Mouse (Mus musculus) kidney, embryonic 15.5 days (tissue): ENCODE results near the gene Tgfbr2. TPM values are rescaled to one million over a fixed set of nuclear protein-coding genes. Genes with fewer than 3 reads are reported as not detected.

ENCODE experiments used
- ATAC-seq: fragments of 200-750 bp; cut with Nextera tagmentation; replicated peaks from 2 replicates; pipeline ENCODE4 v1.8.0; 2017; ENCODE audit warnings: moderate TSS enrichment; ENCODE audit not compliant: low FRiP score
- H3K27ac ChIP-seq: fragments of 300-500 bp; sonication (generic); 2 replicates; pipeline ENCODE4 v1.5.1; 2015; ENCODE audit warnings: mild to moderate bottlenecking, inconsistent platforms
- H3K27me3 ChIP-seq: fragments of 300-500 bp; sonication (generic); 2 replicates; pipeline ENCODE4 v1.6.1; 2015; ENCODE audit warnings: inconsistent platforms
- H3K36me3 ChIP-seq: fragments of 300-500 bp; sonication (generic); 2 replicates; pipeline ENCODE4 v1.6.1; 2015; ENCODE audit warnings: inconsistent platforms
- H3K4me1 ChIP-seq: fragments of 300-500 bp; sonication (generic); 2 replicates; pipeline ENCODE4 v1.6.1; 2015; ENCODE audit warnings: inconsistent platforms
- H3K4me2 ChIP-seq: fragments of 300-500 bp; sonication (generic); 2 replicates; pipeline ENCODE4 v1.6.1; 2015; ENCODE audit warnings: moderate library complexity, mild to moderate bottlenecking, inconsistent platforms
- H3K4me3 ChIP-seq: fragments of 300-500 bp; sonication (generic); replicated peaks from 2 replicates; pipeline ENCODE4 v1.5.1; 2015; ENCODE audit warnings: mild to moderate bottlenecking, inconsistent platforms
- H3K9ac ChIP-seq: fragments of 300-500 bp; sonication (generic); 2 replicates; pipeline ENCODE4 v1.6.1; 2015; ENCODE audit warnings: mild to moderate bottlenecking, inconsistent platforms
- H3K9me3 ChIP-seq: fragments of 300-500 bp; sonication (generic); replicated peaks from 2 replicates; pipeline ENCODE4 v1.6.1; 2016; ENCODE audit warnings: inconsistent platforms
- WGBS: fragments of 180-500 bp; shearing (Covaris S2); methylation state at CpG from one replicate; pipeline ENCODE4 v1.1.7; 2015; ENCODE audit warnings: mixed read lengths; 5-methylcytosine and 5-hydroxymethylcytosine counted together
- polyA plus RNA-seq: library from polyadenylated mRNA; unstranded; fragments of >200 nt; fragmentation: Nextera tagmentation; extraction: Ambion mirVana; gene quantifications from 2 replicates; pipeline ENCODE4 v1.2.1, GENCODE M21; 2015

Gene Tgfbr2
- polyA plus RNA-seq, 1 experiment from 2014 or later: 31.5 TPM

DNA sequence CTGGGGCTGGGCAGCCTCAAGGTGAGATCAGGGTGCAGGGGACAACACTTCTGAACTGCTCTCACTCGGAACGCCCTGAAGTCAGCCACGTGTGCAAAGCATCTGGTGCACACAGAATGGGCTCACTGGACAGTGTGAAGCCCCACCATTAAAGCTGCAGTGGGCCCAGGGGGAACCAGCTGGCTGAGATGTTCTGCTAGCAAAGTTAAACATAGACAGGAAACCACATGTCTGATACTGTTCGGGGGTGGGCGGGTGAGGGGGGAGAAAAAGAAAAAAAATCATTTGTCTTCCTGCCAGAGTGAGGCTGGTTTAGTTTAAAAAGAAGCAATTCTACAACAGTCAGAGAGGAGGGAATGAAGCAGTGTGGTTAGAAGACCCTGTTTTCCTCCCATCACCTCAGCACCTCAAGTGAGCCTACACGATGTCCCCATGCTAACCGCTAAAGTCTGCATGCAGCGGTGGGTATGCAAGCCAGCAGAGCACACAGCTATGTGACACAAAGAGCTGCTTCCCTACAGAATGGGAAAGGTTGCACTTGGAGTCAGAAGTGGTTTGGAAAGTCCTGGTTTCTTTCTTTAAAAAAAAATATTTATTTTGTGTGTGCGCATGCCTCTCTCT, 52.1 kb downstream of the Tgfbr2 start:
- peaks cover 33% of the 10 kb centered on the region for H3K4me1 ChIP-seq
- H3K4me3 ChIP-seq: no peak overlapping the region
- peaks cover 54% of the 10 kb centered on the region for H3K36me3 ChIP-seq
- WGBS: 32% methylated on average over 9 of the region's 9 CpGs
- H3K27ac ChIP-seq: peak overlapping the region; percentile 79
- no peaks in the 10 kb centered on the region for H3K9me3 ChIP-seq
- no peaks in the 10 kb centered on the region for H3K27me3 ChIP-seq
- no peak overlapping the region for H3K4me2 ChIP-seq
- ATAC-seq: peak; percentile 65
- H3K9ac ChIP-seq: no peak overlapping the region

DNA sequence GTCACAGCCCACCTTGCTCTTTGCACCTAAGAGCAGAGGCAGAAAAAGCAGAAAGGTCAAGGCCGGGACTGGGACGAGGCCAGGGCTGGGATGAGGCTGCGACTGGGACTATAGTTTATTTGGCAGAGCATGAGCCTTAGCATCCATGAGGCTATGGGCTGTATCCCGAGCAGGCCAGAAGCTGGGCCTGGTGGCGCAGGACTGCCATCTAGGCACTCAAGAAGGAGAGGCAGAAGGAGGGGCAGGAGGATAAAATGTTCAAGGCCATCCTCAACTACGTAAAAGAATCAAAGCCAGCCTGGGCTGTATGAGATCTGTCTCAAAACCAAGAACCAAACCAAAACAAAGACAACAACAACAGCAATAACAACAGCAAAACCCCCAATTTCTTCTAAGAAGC, 52.6 kb downstream of the Tgfbr2 start:
- Histone ChIP-seq H3K4me1 (peaks cover 33% of the 10 kb centered on the region), H3K4me3 (no peak overlapping the region), H3K27ac (peak overlapping the region; percentile 79), H3K36me3 (peaks cover 51% of the 10 kb centered on the region), H3K27me3 (no peaks in the 10 kb centered on the region), H3K9ac (no peak overlapping the region), H3K4me2 (no peak overlapping the region), H3K9me3 (no peaks in the 10 kb centered on the region)
- 71% methylated on average over 6 of the region's 6 CpGs for WGBS
- ATAC-seq: no peak

DNA sequence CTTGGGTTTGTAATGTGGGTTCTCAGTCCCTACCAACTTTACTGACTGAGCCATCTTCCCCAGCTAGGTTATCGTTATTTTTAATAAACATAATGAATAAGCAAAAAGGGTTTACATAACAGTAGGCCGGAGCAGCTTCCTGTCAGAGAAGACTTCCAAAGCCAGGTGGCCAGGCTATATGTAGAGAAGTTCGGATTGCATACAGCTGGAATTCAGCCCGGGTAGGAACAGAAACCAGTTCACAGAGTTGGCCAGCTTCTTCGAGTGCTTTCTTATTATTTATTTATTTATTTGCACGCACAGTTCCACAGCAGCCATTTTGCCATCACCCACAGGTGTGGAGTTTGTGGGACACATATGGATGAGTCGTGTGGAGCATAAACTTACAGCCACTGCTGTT, 53.7 kb downstream of the Tgfbr2 start:
- H3K27ac ChIP-seq: no peak overlapping the region
- no peak for ATAC-seq
- H3K4me2 ChIP-seq: no peak overlapping the region
- peaks cover 32% of the 10 kb centered on the region for H3K4me1 ChIP-seq
- no peaks in the 10 kb centered on the region for H3K9me3 ChIP-seq
- H3K27me3 ChIP-seq: no peaks in the 10 kb centered on the region
- H3K9ac ChIP-seq: no peak overlapping the region
- 85% methylated on average over 7 of the region's 7 CpGs for WGBS
- H3K4me3 ChIP-seq: no peak overlapping the region
- peaks cover 50% of the 10 kb centered on the region for H3K36me3 ChIP-seq

DNA sequence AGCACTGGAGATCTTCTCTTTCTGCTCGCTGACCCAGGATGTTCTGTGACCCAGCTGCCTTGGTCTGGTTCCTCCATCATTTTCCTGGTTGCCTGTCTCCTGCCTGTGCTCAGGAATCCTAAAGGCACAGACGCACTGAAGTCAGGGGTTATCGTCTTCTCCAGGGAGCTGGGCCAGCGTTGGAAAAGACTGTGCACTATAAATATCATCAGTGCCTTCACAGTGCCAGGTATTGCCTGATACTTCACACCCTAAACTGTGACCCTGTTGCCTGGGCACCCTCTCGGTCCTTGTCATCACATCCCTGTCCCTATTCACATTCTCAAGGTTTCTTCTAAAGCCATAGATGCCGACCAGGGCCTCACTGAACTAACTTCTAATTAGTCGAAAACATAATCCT, 55.2 kb downstream of the Tgfbr2 start:
- Histone ChIP-seq H3K9ac (no peak overlapping the region), H3K27ac (peak overlapping the region; percentile 70), H3K4me1 (peaks cover 30% of the 10 kb centered on the region), H3K4me2 (no peak overlapping the region), H3K4me3 (no peak overlapping the region), H3K36me3 (peaks cover 43% of the 10 kb centered on the region), H3K27me3 (no peaks in the 10 kb centered on the region), H3K9me3 (no peaks in the 10 kb centered on the region)
- ATAC-seq: no peak
- 82% methylated on average over 7 of the region's 7 CpGs for WGBS

DNA sequence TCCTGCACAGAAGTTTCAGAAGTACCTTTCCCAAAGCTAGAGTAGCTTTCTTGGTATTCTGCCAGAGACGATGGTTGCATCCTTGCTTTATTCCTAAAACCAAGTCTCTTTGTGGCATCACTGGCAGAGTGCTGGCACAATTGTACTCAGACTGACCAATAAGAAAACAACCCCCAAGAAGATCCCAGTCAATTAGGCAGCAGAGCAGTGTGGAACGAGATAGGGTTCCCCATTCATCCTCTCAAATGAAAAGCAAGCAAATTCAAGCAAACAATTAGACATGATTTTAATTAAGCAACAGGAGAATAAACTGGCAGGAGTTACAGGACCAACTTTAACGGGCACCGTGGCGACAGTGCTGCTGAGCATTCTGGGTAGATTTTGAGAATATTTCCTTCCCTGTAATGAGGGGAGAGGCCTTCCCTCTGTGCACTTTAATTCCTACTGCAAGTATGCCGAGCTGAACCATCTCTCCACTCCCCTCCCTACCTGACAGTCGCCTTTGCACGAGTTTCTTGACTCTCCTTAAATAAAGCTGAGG, 56.8 kb downstream of the Tgfbr2 start:
- Histone ChIP-seq H3K4me3 (no peak overlapping the region), H3K27me3 (no peaks in the 10 kb centered on the region), H3K27ac (no peak overlapping the region), H3K36me3 (peaks cover 33% of the 10 kb centered on the region), H3K4me2 (no peak overlapping the region), H3K9ac (no peak overlapping the region), H3K4me1 (peaks cover 36% of the 10 kb centered on the region), H3K9me3 (no peaks in the 10 kb centered on the region)
- ATAC-seq: no peak
- 80% methylated on average over 8 of the region's 8 CpGs for WGBS

DNA sequence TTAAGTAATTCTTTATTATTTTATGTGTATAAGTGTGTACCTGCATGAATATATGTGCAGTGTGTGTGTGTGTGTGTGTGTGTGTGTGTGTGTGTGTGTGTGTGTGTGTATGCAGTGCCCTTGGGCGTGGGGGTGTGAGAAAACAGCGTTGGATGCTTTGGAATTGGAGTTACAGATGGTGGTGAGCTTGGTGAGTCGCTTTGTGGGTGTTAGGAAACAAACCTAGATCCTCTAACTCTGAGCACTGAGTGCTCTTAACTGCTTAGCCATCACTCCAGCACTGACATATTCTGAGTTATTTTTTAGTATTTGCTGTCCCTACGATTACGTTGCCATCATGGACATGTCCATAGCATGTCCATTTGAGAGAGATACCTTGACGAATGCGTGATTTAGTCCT, 59.3 kb downstream of the Tgfbr2 start:
- H3K4me1 ChIP-seq: peaks cover 24% of the 10 kb centered on the region
- no peak overlapping the region for H3K4me2 ChIP-seq
- H3K9me3 ChIP-seq: no peaks in the 10 kb centered on the region
- H3K4me3 ChIP-seq: no peak overlapping the region
- H3K9ac ChIP-seq: no peak overlapping the region
- H3K27ac ChIP-seq: no peak overlapping the region
- WGBS: 95% methylated on average over 7 of the region's 7 CpGs
- ATAC-seq: no peak
- H3K36me3 ChIP-seq: peaks cover 30% of the 10 kb centered on the region
- no peaks in the 10 kb centered on the region for H3K27me3 ChIP-seq

DNA sequence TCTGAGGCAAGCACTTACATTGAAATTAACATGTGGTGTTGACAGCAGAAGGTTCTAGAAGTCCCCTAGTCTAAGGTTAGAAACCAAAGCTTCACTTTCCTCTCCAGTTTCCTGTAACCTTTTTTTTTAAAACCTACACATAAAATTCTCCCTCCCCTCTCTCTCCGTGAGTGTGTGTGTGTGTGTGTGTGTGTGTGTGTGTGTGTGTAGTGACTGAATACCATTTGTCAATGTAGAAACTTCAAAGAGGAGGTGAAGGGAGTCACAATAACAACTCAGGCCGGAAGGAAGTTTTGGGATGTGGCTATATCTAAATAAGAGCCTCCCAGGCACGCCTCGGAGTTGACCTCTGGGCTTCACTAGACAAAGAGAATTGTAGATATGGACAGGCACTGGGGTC, 60.8 kb downstream of the Tgfbr2 start:
- Histone ChIP-seq H3K4me2 (no peak overlapping the region), H3K9ac (no peak overlapping the region), H3K9me3 (no peaks in the 10 kb centered on the region), H3K27me3 (no peaks in the 10 kb centered on the region), H3K4me3 (no peak overlapping the region), H3K4me1 (peaks cover 16% of the 10 kb centered on the region; the same call in 1 of the 2 replicates), H3K36me3 (peaks cover 41% of the 10 kb centered on the region), H3K27ac (peak overlapping the region; percentile 54; the same call in 1 of the 2 replicates)
- 0 out of 2 replicates have a peak, but pooled peaks have one; percentile 44 for ATAC-seq
- 10% methylated on average over 4 of the region's 4 CpGs for WGBS

DNA sequence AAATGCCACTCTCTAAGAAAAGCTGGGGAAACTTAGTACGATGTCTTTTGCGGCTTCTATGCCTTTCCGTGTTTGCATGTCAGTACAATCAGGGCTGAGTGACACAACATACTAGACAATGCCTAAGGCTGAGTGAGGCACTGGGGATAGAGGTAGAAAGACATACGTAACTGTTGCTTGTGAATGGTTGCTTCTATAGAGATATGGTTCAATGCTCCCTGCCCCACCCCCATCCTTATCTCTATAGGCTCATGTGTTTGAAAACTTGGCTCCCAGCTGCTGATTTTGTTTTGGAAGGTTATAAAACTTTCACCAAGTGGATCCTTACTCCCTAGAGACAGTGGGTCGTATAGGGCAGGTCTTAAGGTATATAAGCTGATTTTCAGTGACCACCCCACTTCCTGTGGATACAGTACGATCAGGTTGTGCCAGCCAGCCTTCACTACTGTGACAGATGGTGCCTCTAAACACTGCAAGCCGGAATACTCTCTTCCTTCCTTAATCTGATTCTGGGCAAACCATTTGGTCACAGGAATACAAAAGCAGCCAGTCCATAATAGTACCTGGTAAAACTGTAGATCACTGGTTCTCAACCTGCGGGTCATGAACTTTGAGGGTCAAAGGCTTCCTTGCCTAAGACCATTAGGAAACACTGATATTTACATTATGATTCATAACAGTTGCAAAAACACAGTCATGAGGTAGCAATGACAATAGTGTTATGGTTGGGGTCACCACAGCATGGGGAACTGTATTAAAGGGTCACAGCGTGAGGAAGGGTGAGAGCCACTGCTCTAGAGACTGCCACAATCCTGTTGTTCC, 63.8 kb downstream of the Tgfbr2 start:
- H3K27me3 ChIP-seq: no peaks in the 10 kb centered on the region
- peaks cover 50% of the 10 kb centered on the region for H3K36me3 ChIP-seq
- no peak overlapping the region for H3K27ac ChIP-seq
- H3K4me1 ChIP-seq: peaks cover 13% of the 10 kb centered on the region; the same call in 1 of the 2 replicates
- 77% methylated on average over 9 of the region's 9 CpGs for WGBS
- H3K4me2 ChIP-seq: no peak overlapping the region
- H3K9ac ChIP-seq: no peak overlapping the region
- no peaks in the 10 kb centered on the region for H3K9me3 ChIP-seq
- no peak for ATAC-seq
- no peak overlapping the region for H3K4me3 ChIP-seq

DNA sequence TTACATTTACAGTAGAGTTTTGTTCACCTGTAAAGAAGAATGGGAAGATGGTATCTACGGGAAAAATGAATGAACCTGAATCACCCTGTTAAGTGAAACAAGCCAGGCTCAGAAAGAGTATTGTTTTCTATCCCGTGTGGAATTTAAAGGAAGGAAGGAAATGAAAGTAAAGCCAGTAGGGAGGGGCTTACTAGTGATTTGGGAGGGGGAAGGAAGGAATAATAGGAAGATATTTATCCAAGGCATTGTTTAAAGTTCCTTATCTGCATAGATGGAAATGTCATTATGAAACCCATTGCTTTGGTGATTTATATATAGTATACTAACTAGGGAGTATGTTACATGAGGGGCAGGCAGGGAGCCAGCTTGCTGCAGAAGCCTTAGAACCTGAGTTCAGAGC, 66.4 kb downstream of the Tgfbr2 start:
- Histone ChIP-seq H3K4me2 (no peak overlapping the region), H3K27me3 (no peaks in the 10 kb centered on the region), H3K27ac (no peak overlapping the region), H3K4me3 (no peak overlapping the region), H3K4me1 (0 out of 2 replicates have a peak, but pooled peaks cover 2% of the 10 kb centered on the region), H3K36me3 (peaks cover 69% of the 10 kb centered on the region), H3K9me3 (no peaks in the 10 kb centered on the region), H3K9ac (no peak overlapping the region)
- 82% methylated on average over 2 of the region's 2 CpGs for WGBS
- no peak for ATAC-seq

DNA sequence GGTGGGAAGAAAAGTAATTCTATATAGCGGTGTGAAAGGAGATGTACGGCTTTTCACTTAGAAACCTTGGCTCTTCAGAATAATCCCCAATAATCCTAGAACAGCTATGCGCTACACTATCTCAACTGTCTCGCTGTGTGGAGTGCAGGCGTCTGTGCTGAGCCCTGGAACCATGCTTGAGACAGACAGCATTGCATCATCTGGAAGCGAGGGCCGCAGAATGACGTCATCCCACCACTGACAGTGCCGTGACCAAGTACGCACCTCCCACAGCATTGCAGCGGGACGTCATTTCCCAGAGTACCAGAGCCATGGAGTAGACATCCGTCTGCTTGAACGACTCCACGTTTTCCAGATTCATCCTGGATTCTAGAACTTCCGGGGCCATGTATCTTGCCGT, 70.4 kb downstream of the Tgfbr2 start:
- 92% methylated on average over 17 of the region's 17 CpGs for WGBS
- H3K9ac ChIP-seq: no peak overlapping the region
- peaks cover 7% of the 10 kb centered on the region for H3K4me1 ChIP-seq
- no peak overlapping the region for H3K27ac ChIP-seq
- no peak overlapping the region for H3K4me3 ChIP-seq
- no peak for ATAC-seq
- H3K9me3 ChIP-seq: no peaks in the 10 kb centered on the region
- no peaks in the 10 kb centered on the region for H3K27me3 ChIP-seq
- H3K4me2 ChIP-seq: no peak overlapping the region
- peaks cover 95% of the 10 kb centered on the region for H3K36me3 ChIP-seq

DNA sequence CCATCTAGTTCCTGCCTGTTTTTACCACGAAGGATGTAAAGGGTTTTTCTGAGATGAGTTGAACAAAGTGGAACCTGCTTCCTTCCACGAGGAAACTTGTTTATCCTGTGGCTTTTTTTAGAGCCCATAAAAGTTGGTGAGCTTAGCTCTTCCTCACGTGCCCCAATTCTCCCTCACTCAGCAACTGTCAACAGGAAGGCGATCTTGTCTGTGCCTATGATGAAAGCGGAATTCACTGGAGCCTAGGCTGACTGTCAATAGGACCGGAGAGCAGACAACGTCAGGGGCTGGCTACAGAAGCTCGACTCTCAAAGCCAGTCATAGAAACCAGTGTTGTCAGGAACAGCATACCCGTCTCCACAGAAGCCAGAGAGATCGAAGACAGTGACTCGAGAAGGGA, 73.3 kb downstream of the Tgfbr2 start:
- ATAC-seq: no peak
- WGBS: 72% methylated on average over 11 of the region's 11 CpGs
- Histone ChIP-seq H3K4me1 (peaks cover 23% of the 10 kb centered on the region), H3K27me3 (no peaks in the 10 kb centered on the region), H3K36me3 (peaks cover 77% of the 10 kb centered on the region), H3K4me2 (no peak overlapping the region), H3K4me3 (no peak overlapping the region), H3K9ac (no peak overlapping the region), H3K9me3 (no peaks in the 10 kb centered on the region), H3K27ac (no peak overlapping the region)

DNA sequence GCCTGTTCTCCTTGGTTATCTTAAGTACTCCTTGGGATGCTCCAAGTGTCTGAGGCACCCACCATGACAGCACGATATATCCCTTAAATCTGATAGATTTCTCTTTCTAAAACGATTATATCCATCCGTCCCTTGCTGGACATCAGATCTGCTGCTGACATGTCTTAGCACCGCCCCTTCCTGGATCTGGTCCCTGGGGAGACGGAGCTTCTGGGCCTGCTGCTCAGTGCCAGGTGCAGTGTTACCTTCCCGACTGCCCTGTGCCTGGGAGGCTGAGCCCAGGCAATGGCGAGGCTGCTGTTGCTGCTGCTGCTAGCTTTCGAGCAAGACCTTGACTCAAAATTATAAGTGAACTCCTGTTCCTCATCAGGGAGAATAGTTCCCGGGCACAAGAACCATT, 75.1 kb downstream of the Tgfbr2 start:
- no peak overlapping the region for H3K4me3 ChIP-seq
- no peaks in the 10 kb centered on the region for H3K9me3 ChIP-seq
- peaks cover 26% of the 10 kb centered on the region for H3K4me1 ChIP-seq
- no peak overlapping the region for H3K9ac ChIP-seq
- H3K27me3 ChIP-seq: no peaks in the 10 kb centered on the region
- H3K4me2 ChIP-seq: no peak overlapping the region
- peaks cover 68% of the 10 kb centered on the region for H3K36me3 ChIP-seq
- H3K27ac ChIP-seq: peak overlapping the region; percentile 52; the same call in 1 of the 2 replicates
- 88% methylated on average over 9 of the region's 9 CpGs for WGBS
- ATAC-seq: no peak
